Mouse (Mus musculus) liver, postnatal 0 days (tissue): ENCODE data around the gene Odf2l. TPM values are rescaled to one million over a fixed set of nuclear protein-coding genes. Genes with fewer than 3 reads are reported as not detected.
A peak's percentile ranks its signal among the peaks of the same experiment; 100 is the strongest.

ENCODE experiments used
- ATAC-seq: fragments of 200-750 bp; cut with Nextera tagmentation; 2 replicates; pipeline ENCODE4 v1.8.0; 2017; ENCODE audit warnings: mild to moderate bottlenecking, moderate library complexity
- DNase-seq: peaks from one replicate; pipeline ENCODE4 v3.0.0-alpha.2; 2016
- H3K27ac ChIP-seq: fragments of 300-500 bp; sonication (generic); 2 replicates; pipeline ENCODE4 v1.5.1; 2014; ENCODE audit warnings: antibody characterized with exemption, moderate library complexity, mild to moderate bottlenecking, low read depth
- H3K27me3 ChIP-seq: fragments of 300-500 bp; sonication (generic); 2 replicates; pipeline ENCODE4 v1.6.1; 2014; ENCODE audit warnings: low read length, control low read depth, mixed read lengths; ENCODE audit not compliant: insufficient read depth
- H3K36me3 ChIP-seq: fragments of 300-500 bp; sonication (generic); replicated peaks from 2 replicates; pipeline ENCODE4 v1.6.1; 2014; ENCODE audit warnings: mild to moderate bottlenecking, control low read depth, low read length, moderate library complexity, mixed read lengths; ENCODE audit not compliant: insufficient read depth
- H3K4me1 ChIP-seq: fragments of 300-500 bp; sonication (generic); 2 replicates; pipeline ENCODE4 v1.6.1; 2014; ENCODE audit warnings: antibody characterized with exemption, mild to moderate bottlenecking, control low read depth; ENCODE audit not compliant: insufficient read depth
- H3K4me2 ChIP-seq: fragments of 300-500 bp; sonication (generic); 2 replicates; pipeline ENCODE4 v1.6.1; 2014; ENCODE audit warnings: low read depth, mild to moderate bottlenecking, low read length, moderate library complexity, mixed read lengths
- H3K4me3 ChIP-seq: fragments of 300-500 bp; sonication (generic); 2 replicates; pipeline ENCODE4 v1.5.1; 2014; ENCODE audit warnings: low read depth, low read length
- H3K9ac ChIP-seq: fragments of 300-500 bp; sonication (generic); replicated peaks from 2 replicates; pipeline ENCODE4 v1.6.1; 2014; ENCODE audit warnings: mild to moderate bottlenecking, moderate library complexity
- H3K9me3 ChIP-seq: fragments of 300-500 bp; sonication (generic); 2 replicates; pipeline ENCODE4 v1.6.1; 2016; ENCODE audit warnings: mild to moderate bottlenecking, control low read depth, low read length, mixed read lengths
- CTCF ChIP-seq: sonication (generic); IDR thresholded peaks from 2 replicates; pipeline ENCODE4 v1.5.1; 2016; ENCODE audit warnings: antibody characterized with exemption, low read depth
- EP300 ChIP-seq: IDR thresholded peaks from 2 replicates; pipeline ENCODE4 v1.6.1; 2016; ENCODE audit warnings: antibody characterized with exemption, low read depth, mild to moderate bottlenecking
- WGBS: fragments of 180-500 bp; shearing (Covaris S2); extraction: QIAGEN DNeasy Blood & Tissue Kit; methylation state at CpG from one replicate; pipeline ENCODE4 v1.1.7; 2014; ENCODE audit not compliant: insufficient replicate concordance; 5-methylcytosine and 5-hydroxymethylcytosine counted together
- polyA plus RNA-seq: library from polyadenylated mRNA; unstranded; fragments of >200 nt; fragmentation: Nextera tagmentation; extraction: Ambion mirVana; gene quantifications from 2 replicates; pipeline ENCODE4 v1.2.1, GENCODE M21; 2015

Gene Odf2l
- polyA plus RNA-seq, 1 experiment from 2014 or later, result 5.6 TPM

- Histone ChIP-seq H3K27ac (no peak overlapping the region), H3K4me2 (no peak overlapping the region), H3K4me1 (no peaks in the 10 kb centered on the region), H3K9ac (no peak overlapping the region), H3K9me3 (no peaks in the 10 kb centered on the region), H3K36me3 (no peaks in the 10 kb centered on the region), H3K27me3 (no peaks in the 10 kb centered on the region), H3K4me3 (no peak overlapping the region)
- 55% methylated on average over 11 of the region's 11 CpGs for WGBS
- no peak for DNase-seq
- no peak for TF ChIP-seq CTCF
- no peak for TF ChIP-seq EP300
- ATAC-seq, result no peak
Observed at GRCm38 (mm10) chr3:145166741-145167140, 48.4 kb downstream of the Odf2l start.

- H3K4me2 ChIP-seq, result no peak overlapping the region
- H3K9ac ChIP-seq, result no peak overlapping the region
- no peaks in the 10 kb centered on the region for H3K9me3 ChIP-seq
- WGBS, result 85% methylated on average over 5 of the region's 5 CpGs
- no peak overlapping the region for H3K27ac ChIP-seq
- H3K27me3 ChIP-seq, result no peaks in the 10 kb centered on the region
- no peaks in the 10 kb centered on the region for H3K36me3 ChIP-seq
- H3K4me3 ChIP-seq, result no peak overlapping the region
- no peaks in the 10 kb centered on the region for H3K4me1 ChIP-seq
- TF ChIP-seq EP300 (no peak), CTCF (no peak)
- DNase-seq (peak; percentile 4), ATAC-seq (no peak)
Observed at GRCm38 (mm10) chr3:145167766-145168165, 49.4 kb downstream of the Odf2l start.

- H3K4me3 ChIP-seq, result no peak overlapping the region
- H3K4me2 ChIP-seq, result no peak overlapping the region
- no peaks in the 10 kb centered on the region for H3K36me3 ChIP-seq
- DNase-seq (peak; percentile 6), ATAC-seq (no peak)
- no peaks in the 10 kb centered on the region for H3K27me3 ChIP-seq
- no peak overlapping the region for H3K9ac ChIP-seq
- H3K9me3 ChIP-seq, result no peaks in the 10 kb centered on the region
- TF ChIP-seq CTCF (no peak), EP300 (no peak)
- no peaks in the 10 kb centered on the region for H3K4me1 ChIP-seq
- WGBS, result 62% methylated on average over 13 of the region's 13 CpGs
- no peak overlapping the region for H3K27ac ChIP-seq
Observed at GRCm38 (mm10) chr3:145168844-145169696, 50.7 kb downstream of the Odf2l start.

- H3K4me2 ChIP-seq, result no peak overlapping the region
- H3K4me1 ChIP-seq, result no peaks in the 10 kb centered on the region
- no peak overlapping the region for H3K27ac ChIP-seq
- TF ChIP-seq CTCF (no peak), EP300 (no peak)
- no peaks in the 10 kb centered on the region for H3K36me3 ChIP-seq
- no peak overlapping the region for H3K4me3 ChIP-seq
- DNase-seq (peak; percentile 2), ATAC-seq (no peak)
- H3K9ac ChIP-seq, result no peak overlapping the region
- no peaks in the 10 kb centered on the region for H3K27me3 ChIP-seq
- 70% methylated on average over 4 of the region's 4 CpGs for WGBS
- H3K9me3 ChIP-seq, result no peaks in the 10 kb centered on the region
Observed at GRCm38 (mm10) chr3:145170028-145170427, 51.6 kb downstream of the Odf2l start.

GRCm38 (mm10) chr3:145170604-145171389 lies 52.4 kb downstream of the Odf2l start:
- Histone ChIP-seq H3K4me1 (no peaks in the 10 kb centered on the region), H3K27ac (no peak overlapping the region), H3K27me3 (no peaks in the 10 kb centered on the region), H3K9me3 (no peaks in the 10 kb centered on the region), H3K9ac (no peak overlapping the region), H3K36me3 (no peaks in the 10 kb centered on the region), H3K4me2 (no peak overlapping the region), H3K4me3 (no peak overlapping the region)
- 66% methylated on average over 6 of the region's 6 CpGs for WGBS
- ATAC-seq, result no peak
- DNase-seq, result peak; percentile 7
- TF ChIP-seq EP300, result no peak
- TF ChIP-seq CTCF, result no peak

- TF ChIP-seq EP300 (no peak), CTCF (no peak)
- H3K9ac ChIP-seq, result no peak overlapping the region
- no peak overlapping the region for H3K4me2 ChIP-seq
- DNase-seq, result peak; percentile 1
- no peak overlapping the region for H3K4me3 ChIP-seq
- no peak overlapping the region for H3K27ac ChIP-seq
- no peaks in the 10 kb centered on the region for H3K9me3 ChIP-seq
- WGBS, result 52% methylated on average over 4 of the region's 4 CpGs
- H3K4me1 ChIP-seq, result no peaks in the 10 kb centered on the region
- no peak for ATAC-seq
- no peaks in the 10 kb centered on the region for H3K36me3 ChIP-seq
- no peaks in the 10 kb centered on the region for H3K27me3 ChIP-seq
Observed at GRCm38 (mm10) chr3:145171390-145172060, 53.1 kb downstream of the Odf2l start.
